Mouse (Mus musculus) heart, embryonic 15.5 days (tissue): ENCODE results near the gene Ethe1. TPM values are rescaled to one million over a fixed set of nuclear protein-coding genes. Genes with fewer than 3 reads are reported as not detected.

Source experiments
- ATAC-seq: fragments of 200-750 bp; cut with Nextera tagmentation; replicated peaks from 2 replicates; pipeline ENCODE4 v1.8.0; 2017; ENCODE audit warnings: low read depth, moderate TSS enrichment; ENCODE audit not compliant: insufficient number of reproducible peaks, insufficient read depth, low FRiP score
- H3K27ac ChIP-seq: fragments of 300-500 bp; sonication (generic); 2 replicates; pipeline ENCODE4 v1.5.1; 2015; ENCODE audit warnings: mild to moderate bottlenecking, inconsistent platforms
- H3K27me3 ChIP-seq: fragments of 300-500 bp; sonication (generic); 2 replicates; pipeline ENCODE4 v1.6.1; 2015; ENCODE audit warnings: inconsistent platforms
- H3K36me3 ChIP-seq: fragments of 300-500 bp; sonication (generic); 2 replicates; pipeline ENCODE4 v1.6.1; 2015; ENCODE audit warnings: mild to moderate bottlenecking, inconsistent platforms
- H3K4me1 ChIP-seq: fragments of 300-500 bp; sonication (generic); replicated peaks from 2 replicates; pipeline ENCODE4 v1.6.1; 2015; ENCODE audit warnings: inconsistent platforms
- H3K4me2 ChIP-seq: fragments of 300-500 bp; sonication (generic); 2 replicates; pipeline ENCODE4 v1.6.1; 2015; ENCODE audit warnings: inconsistent platforms, mild to moderate bottlenecking, moderate library complexity
- H3K4me3 ChIP-seq: fragments of 300-500 bp; sonication (generic); 2 replicates; pipeline ENCODE4 v1.5.1; 2015; ENCODE audit warnings: mild to moderate bottlenecking, inconsistent platforms
- H3K9ac ChIP-seq: fragments of 300-500 bp; sonication (generic); 2 replicates; pipeline ENCODE4 v1.6.1; 2015; ENCODE audit warnings: mild to moderate bottlenecking, inconsistent platforms
- H3K9me3 ChIP-seq: fragments of 300-500 bp; sonication (generic); replicated peaks from 2 replicates; pipeline ENCODE4 v1.6.1; 2016; ENCODE audit warnings: inconsistent platforms
- WGBS: fragments of 180-500 bp; shearing (Covaris S2); methylation state at CpG from one replicate; pipeline ENCODE4 v1.1.7; 2015; ENCODE audit warnings: mixed read lengths; 5-methylcytosine and 5-hydroxymethylcytosine counted together
- polyA plus RNA-seq: library from polyadenylated mRNA; unstranded; fragments of >200 nt; fragmentation: Nextera tagmentation; extraction: Ambion mirVana; gene quantifications from 2 replicates; pipeline ENCODE4 v1.2.1, GENCODE M21; 2015

The Ethe1 gene
- polyA plus RNA-seq, result 20.5 and 23.6 TPM in 2 replicates

GRCm38 (mm10) chr7:24587330-24588105 lies at the start of gene Ethe1, which contains the start of gene Zfp575:
Gene Ethe1, plus strand, starts transcription at chr7:24587543.
Gene Zfp575, minus strand, starts transcription at chr7:24587641.
- 8% methylated on average over 29 of the region's 30 CpGs for WGBS
- no peak within 1 kb of the TSS for H3K27ac ChIP-seq
- peak; percentile 47; the same call in 1 of the 2 replicates for ATAC-seq

GRCm38 (mm10) chr7:24537591-24537990 lies 49.8 kb upstream of the Ethe1 start:
- H3K36me3 ChIP-seq, result peaks cover 24% of the 10 kb centered on the region
- H3K4me2 ChIP-seq, result no peak overlapping the region
- H3K27ac ChIP-seq, result no peak overlapping the region
- H3K9me3 ChIP-seq, result no peaks in the 10 kb centered on the region
- no peak overlapping the region for H3K9ac ChIP-seq
- no peak overlapping the region for H3K4me3 ChIP-seq
- no peaks in the 10 kb centered on the region for H3K27me3 ChIP-seq
- no peak for ATAC-seq
- H3K4me1 ChIP-seq, result peaks cover 6% of the 10 kb centered on the region; the same call in 1 of the 2 replicates
- 66% methylated on average over 5 of the region's 5 CpGs for WGBS

More at GRCm38 (mm10) chr7:24587330-24588105, at the start of gene Ethe1, which contains the start of gene Zfp575:
- Histone ChIP-seq H3K4me1 (peaks cover 10% of the 10 kb centered on the region), H3K36me3 (no peaks in the 10 kb centered on the region), H3K4me2 (peak within 1 kb of the TSS; percentile 75), H3K4me3 (peak within 1 kb of the TSS; percentile 52), H3K9me3 (no peaks in the 10 kb centered on the region), H3K27me3 (peaks cover 38% of the 10 kb centered on the region), H3K9ac (peak within 1 kb of the TSS; percentile 47)

GRCm38 (mm10) chr7:24538154-24538553 lies 49.2 kb upstream of the Ethe1 start:
- H3K4me2 ChIP-seq, result no peak overlapping the region
- H3K27me3 ChIP-seq, result no peaks in the 10 kb centered on the region
- no peak overlapping the region for H3K9ac ChIP-seq
- peaks cover 6% of the 10 kb centered on the region; the same call in 1 of the 2 replicates for H3K4me1 ChIP-seq
- 32% methylated on average over 5 of the region's 5 CpGs for WGBS
- H3K27ac ChIP-seq, result no peak overlapping the region
- ATAC-seq, result no peak
- peaks cover 23% of the 10 kb centered on the region for H3K36me3 ChIP-seq
- no peaks in the 10 kb centered on the region for H3K9me3 ChIP-seq
- no peak overlapping the region for H3K4me3 ChIP-seq

- Histone ChIP-seq H3K9me3 (no peaks in the 10 kb centered on the region), H3K4me3 (no peak overlapping the region), H3K36me3 (peaks cover 18% of the 10 kb centered on the region), H3K27me3 (no peaks in the 10 kb centered on the region), H3K4me1 (peaks cover 6% of the 10 kb centered on the region; the same call in 1 of the 2 replicates), H3K4me2 (no peak overlapping the region), H3K9ac (no peak overlapping the region), H3K27ac (no peak overlapping the region)
- ATAC-seq, result no peak
- WGBS, result 77% methylated on average over 5 of the region's 5 CpGs
Observed at GRCm38 (mm10) chr7:24538701-24539100, 48.6 kb upstream of the Ethe1 start.

- H3K4me3 ChIP-seq, result no peak overlapping the region
- H3K4me1 ChIP-seq, result no peaks in the 10 kb centered on the region
- no peak overlapping the region for H3K27ac ChIP-seq
- no peaks in the 10 kb centered on the region for H3K27me3 ChIP-seq
- no peaks in the 10 kb centered on the region for H3K9me3 ChIP-seq
- no peak for ATAC-seq
- H3K4me2 ChIP-seq, result no peak overlapping the region
- no peak overlapping the region for H3K9ac ChIP-seq
- peaks cover 10% of the 10 kb centered on the region; the same call in 1 of the 2 replicates for H3K36me3 ChIP-seq
- 90% methylated on average over 4 of the region's 4 CpGs for WGBS
Observed at GRCm38 (mm10) chr7:24539686-24540085, 47.7 kb upstream of the Ethe1 start.

- no peak overlapping the region for H3K4me2 ChIP-seq
- no peak overlapping the region for H3K27ac ChIP-seq
- no peak overlapping the region for H3K4me3 ChIP-seq
- WGBS, result 86% methylated on average over 2 of the region's 2 CpGs
- no peaks in the 10 kb centered on the region for H3K9me3 ChIP-seq
- no peaks in the 10 kb centered on the region for H3K36me3 ChIP-seq
- H3K9ac ChIP-seq, result no peak overlapping the region
- ATAC-seq, result no peak
- no peaks in the 10 kb centered on the region for H3K27me3 ChIP-seq
- H3K4me1 ChIP-seq, result peaks cover 11% of the 10 kb centered on the region
Observed at GRCm38 (mm10) chr7:24544506-24544905, 42.8 kb upstream of the Ethe1 start.

- H3K4me3 ChIP-seq, result peak within 1 kb of the TSS; percentile 94
- peak within 1 kb of the TSS; percentile 93 for H3K9ac ChIP-seq
- WGBS, result 31% methylated on average over 13 of the region's 13 CpGs
- H3K9me3 ChIP-seq, result no peaks in the 10 kb centered on the region
- H3K36me3 ChIP-seq, result 0 out of 2 replicates have a peak, but pooled peaks cover 3% of the 10 kb centered on the region
- no peaks in the 10 kb centered on the region for H3K27me3 ChIP-seq
- H3K4me2 ChIP-seq, result peak within 1 kb of the TSS; percentile 72
- ATAC-seq, result no peak
- peak within 1 kb of the TSS; percentile 79 for H3K27ac ChIP-seq
- H3K4me1 ChIP-seq, result peaks cover 11% of the 10 kb centered on the region
Observed at GRCm38 (mm10) chr7:24546068-24546614, 41.2 kb upstream of the Ethe1 start, which contains the start of the genes Pinlyp and Xrcc1. Gene Pinlyp, minus strand, starts transcription at chr7:24546118. Gene Xrcc1, plus strand, starts transcription at chr7:24546289.

GRCm38 (mm10) chr7:24546634-24547389 lies 40.5 kb upstream of the Ethe1 start:
- Histone ChIP-seq H3K9ac (peak overlapping the region; percentile 93), H3K27me3 (no peaks in the 10 kb centered on the region), H3K27ac (peak overlapping the region; percentile 79), H3K36me3 (0 out of 2 replicates have a peak, but pooled peaks cover 3% of the 10 kb centered on the region), H3K4me1 (peaks cover 11% of the 10 kb centered on the region), H3K4me3 (peak overlapping the region; percentile 94), H3K4me2 (peak overlapping the region; percentile 72), H3K9me3 (no peaks in the 10 kb centered on the region)
- ATAC-seq, result peak; percentile 99
- WGBS, result under 1% methylated on average over 57 of the region's 57 CpGs

GRCm38 (mm10) chr7:24547534-24548036 lies 39.8 kb upstream of the Ethe1 start:
- Histone ChIP-seq H3K9ac (peak overlapping the region; percentile 93), H3K27ac (peak overlapping the region; percentile 79), H3K36me3 (peaks cover 9% of the 10 kb centered on the region), H3K4me1 (peaks cover 11% of the 10 kb centered on the region), H3K27me3 (no peaks in the 10 kb centered on the region), H3K4me2 (peak overlapping the region; percentile 72), H3K4me3 (peak overlapping the region; percentile 94), H3K9me3 (no peaks in the 10 kb centered on the region)
- no peak for ATAC-seq
- 21% methylated on average over 13 of the region's 13 CpGs for WGBS

- Histone ChIP-seq H3K4me3 (no peak overlapping the region), H3K27ac (no peak overlapping the region), H3K4me2 (no peak overlapping the region), H3K36me3 (peaks cover 29% of the 10 kb centered on the region), H3K4me1 (peaks cover 5% of the 10 kb centered on the region), H3K9me3 (no peaks in the 10 kb centered on the region), H3K27me3 (no peaks in the 10 kb centered on the region), H3K9ac (no peak overlapping the region)
- WGBS, result 78% methylated on average over 12 of the region's 12 CpGs
- ATAC-seq, result no peak
Observed at GRCm38 (mm10) chr7:24551985-24552759, 35.2 kb upstream of the Ethe1 start.
